Mouse (Mus musculus) erythroblast, embryonic 14.5 days (primary cell): ENCODE results near the gene Gnb5. TPM values are rescaled to one million over a fixed set of nuclear protein-coding genes. Genes with fewer than 3 reads are reported as not detected.
A peak's percentile ranks its signal among the peaks of the same experiment; 100 is the strongest.

Experiments used
- H3K27me3 ChIP-seq: 2 replicates; pipeline ENCODE4 v1.6.1; 2012; ENCODE audit warnings: inconsistent platforms; ENCODE audit not compliant: control insufficient read depth
- H3K36me3 ChIP-seq: 2 replicates; pipeline ENCODE4 v1.6.1; 2012; ENCODE audit warnings: mild to moderate bottlenecking, inconsistent platforms; ENCODE audit not compliant: control insufficient read depth
- H3K4me1 ChIP-seq: 2 replicates; pipeline ENCODE4 v1.6.1; 2012; ENCODE audit warnings: inconsistent platforms; ENCODE audit not compliant: control insufficient read depth
- H3K4me3 ChIP-seq: replicated peaks from 2 replicates; pipeline ENCODE3; 2012; ENCODE audit warnings: moderate library complexity, mild to moderate bottlenecking, inconsistent platforms
- H3K9me3 ChIP-seq: 2 replicates; pipeline ENCODE4 v1.6.1; 2012; ENCODE audit warnings: low read length, inconsistent platforms, mixed read lengths; ENCODE audit not compliant: control insufficient read depth
- GATA1 ChIP-seq: IDR thresholded peaks from 2 replicates; pipeline ENCODE4 v1.6.1; 2012; ENCODE audit warnings: low read length, inconsistent platforms, mixed read lengths
- TAL1 ChIP-seq: IDR thresholded peaks from 3 replicates; pipeline ENCODE4 v1.6.1; 2012; ENCODE audit warnings: low read length, inconsistent platforms, mixed read lengths
- polyA plus RNA-seq: library from polyadenylated mRNA; stranded (reverse); fragments of >175 nt; gene quantifications from 2 replicates; pipeline ENCODE4 v1.2.3, GENCODE M21; 2012

The Gnb5 gene
- polyA plus RNA-seq, 1 experiment: not detected

DNA sequence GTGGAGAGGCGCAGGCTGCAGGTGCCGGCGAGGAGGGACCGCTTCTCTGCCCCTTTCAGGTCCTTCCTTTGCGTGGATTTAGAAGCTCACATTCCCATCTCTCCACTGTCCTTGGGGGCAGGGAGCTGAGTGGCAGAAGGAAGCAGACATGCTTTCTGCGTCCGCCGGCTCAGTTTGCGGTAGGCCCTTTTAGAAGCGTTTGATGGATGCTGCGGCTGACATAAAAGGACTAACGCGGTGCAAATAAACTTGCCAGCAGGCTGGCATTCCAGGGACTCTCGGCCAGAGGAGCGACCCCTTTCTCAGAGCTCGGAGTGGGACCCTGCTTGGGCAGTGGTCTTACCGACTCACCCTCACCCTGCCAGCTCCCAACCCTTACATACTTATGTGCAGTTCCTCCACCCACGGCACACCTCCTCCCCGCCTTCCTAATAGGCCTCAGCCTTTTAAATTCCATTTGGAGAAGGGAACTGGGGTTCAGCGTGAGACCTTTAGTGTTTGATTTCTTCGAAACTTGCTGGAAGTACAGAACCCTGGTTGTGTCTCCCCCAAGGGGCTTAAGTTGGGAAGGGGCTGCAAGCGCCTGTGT, 8.5 kb downstream of the Gnb5 start:
- Histone ChIP-seq H3K36me3 (no peaks in the 10 kb centered on the region), H3K9me3 (no peaks in the 10 kb centered on the region), H3K4me3 (peak overlapping the region; percentile 64), H3K27me3 (peaks cover 27% of the 10 kb centered on the region), H3K4me1 (peaks cover 12% of the 10 kb centered on the region)
- TF ChIP-seq GATA1: no peak
- no peak for TF ChIP-seq TAL1

DNA sequence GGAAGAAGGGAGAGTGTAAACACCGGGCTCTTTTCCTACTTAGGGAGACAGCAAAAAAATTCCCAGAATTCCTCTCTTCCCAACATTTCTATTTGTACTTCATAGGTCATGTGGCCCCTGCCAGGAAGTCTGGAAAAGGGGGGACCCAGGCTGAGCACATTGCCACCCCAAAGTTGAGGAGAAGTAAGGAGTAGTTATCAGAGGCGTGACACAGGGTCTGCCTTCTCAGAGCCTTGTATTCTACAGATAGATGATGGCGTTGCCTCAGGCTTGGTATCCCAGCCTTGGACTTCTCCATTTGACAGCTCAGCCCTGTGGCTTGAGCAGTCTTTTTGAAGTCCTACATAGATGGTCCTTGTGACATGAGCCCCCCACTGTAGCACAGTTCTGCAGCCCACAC, 9.2 kb downstream of the Gnb5 start:
- TF ChIP-seq TAL1 (no peak), GATA1 (no peak)
- Histone ChIP-seq H3K27me3 (peaks cover 27% of the 10 kb centered on the region), H3K9me3 (no peaks in the 10 kb centered on the region), H3K4me1 (peaks cover 12% of the 10 kb centered on the region), H3K36me3 (no peaks in the 10 kb centered on the region), H3K4me3 (no peak overlapping the region)

DNA sequence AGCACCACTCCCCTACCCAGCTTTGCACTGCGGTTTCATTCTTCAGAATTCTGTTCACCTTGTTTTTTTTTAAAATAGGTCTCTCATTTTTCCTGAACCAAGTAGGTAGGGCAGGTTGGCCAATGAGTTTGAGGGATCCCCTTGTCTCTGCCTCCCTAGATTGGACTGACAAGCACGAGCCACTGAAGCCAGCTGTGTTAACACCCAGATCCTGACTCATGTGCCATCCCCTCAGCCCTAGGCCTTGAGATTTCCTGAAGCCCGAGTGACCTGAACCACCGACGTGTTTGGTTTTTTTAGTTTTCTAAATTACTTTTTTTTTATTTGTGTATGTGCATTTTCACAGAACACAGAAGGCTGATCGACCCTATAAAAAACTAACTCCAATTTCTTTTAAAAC, 10.7 kb downstream of the Gnb5 start:
- Histone ChIP-seq H3K4me3 (no peak overlapping the region), H3K36me3 (no peaks in the 10 kb centered on the region), H3K4me1 (peaks cover 12% of the 10 kb centered on the region), H3K27me3 (peaks cover 27% of the 10 kb centered on the region), H3K9me3 (no peaks in the 10 kb centered on the region)
- TF ChIP-seq GATA1 (no peak), TAL1 (no peak)

DNA sequence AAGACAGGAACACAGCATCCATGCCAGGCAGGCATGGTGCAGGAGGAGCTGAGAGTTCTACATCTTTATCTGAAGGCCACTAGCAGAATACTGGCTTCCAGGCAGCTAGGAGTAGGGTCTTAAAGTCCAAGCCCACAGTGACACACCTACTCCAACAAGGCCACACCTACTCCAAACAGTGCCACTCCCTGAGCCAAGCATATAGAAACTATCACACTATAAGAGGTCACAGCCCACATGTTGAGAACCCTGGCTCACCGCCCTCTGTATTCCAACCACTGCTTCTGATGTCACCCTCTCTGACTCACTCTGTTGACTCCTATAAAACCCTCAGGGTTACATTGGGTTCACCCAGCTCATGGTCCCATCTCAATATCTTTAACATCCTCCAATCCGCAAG, 12.1 kb downstream of the Gnb5 start:
- Histone ChIP-seq H3K4me3 (no peak overlapping the region), H3K4me1 (peaks cover 12% of the 10 kb centered on the region), H3K27me3 (peaks cover 26% of the 10 kb centered on the region), H3K9me3 (no peaks in the 10 kb centered on the region), H3K36me3 (no peaks in the 10 kb centered on the region)
- TF ChIP-seq GATA1 (no peak), TAL1 (no peak)

DNA sequence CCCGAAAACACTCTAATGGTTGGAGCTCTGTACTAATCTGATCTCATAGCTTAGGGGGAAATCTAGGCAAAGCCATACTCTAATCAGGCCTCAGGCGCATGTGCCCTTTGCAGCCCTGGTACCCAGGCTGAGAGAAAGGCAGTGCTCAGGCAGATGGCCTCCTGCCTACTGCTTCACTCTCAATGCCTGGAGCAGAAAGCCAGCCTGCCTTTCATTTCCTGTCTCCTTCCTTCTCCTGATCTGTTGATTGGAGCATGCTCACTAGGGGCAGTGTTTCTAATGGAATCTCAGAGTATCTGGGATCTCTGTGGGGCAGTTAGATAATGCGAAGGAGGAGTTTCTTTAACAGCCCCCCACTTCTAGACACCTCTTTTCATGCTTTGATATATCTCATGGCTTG, 13.3 kb downstream of the Gnb5 start:
- Histone ChIP-seq H3K27me3 (peaks cover 15% of the 10 kb centered on the region), H3K4me1 (peaks cover 4% of the 10 kb centered on the region), H3K36me3 (no peaks in the 10 kb centered on the region), H3K9me3 (no peaks in the 10 kb centered on the region), H3K4me3 (no peak overlapping the region)
- TF ChIP-seq GATA1: no peak
- no peak for TF ChIP-seq TAL1

DNA sequence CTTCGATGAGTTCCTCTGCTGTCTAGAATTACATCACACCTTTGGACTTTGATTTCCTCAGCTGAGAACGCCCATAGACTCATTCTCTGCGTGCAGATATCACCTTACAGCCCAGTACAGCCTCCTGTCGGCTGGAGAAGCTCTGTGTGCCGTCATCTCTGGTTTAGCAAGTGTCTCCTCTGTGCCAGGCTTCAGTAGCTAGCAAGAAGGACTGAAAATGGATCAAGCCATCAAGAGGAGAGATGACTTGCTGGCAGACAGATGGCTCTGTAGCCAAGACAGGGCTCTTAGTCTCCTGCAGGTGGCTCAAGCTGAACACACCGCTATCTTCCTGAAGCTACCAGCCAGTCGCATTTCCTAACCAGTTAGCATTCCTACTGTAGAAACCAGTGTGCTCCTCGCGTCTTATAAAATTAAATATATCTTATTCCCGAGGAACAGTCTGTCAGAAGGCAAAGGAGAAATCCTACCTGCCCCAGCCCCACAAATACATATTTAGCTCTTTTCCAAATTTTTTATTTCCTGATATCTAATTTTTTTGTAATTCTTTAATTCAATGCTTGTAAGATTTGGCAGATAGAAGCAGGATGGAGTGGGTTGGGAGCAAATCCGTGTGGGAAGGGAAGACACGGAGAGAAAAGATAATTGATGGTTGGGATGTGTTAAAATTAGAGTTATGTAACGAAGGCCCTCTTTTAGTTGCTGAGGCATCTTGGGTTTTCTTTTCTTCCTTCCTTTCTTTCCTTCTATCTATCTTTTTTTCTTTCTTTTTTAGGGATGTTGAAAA, 16.2 kb downstream of the Gnb5 start:
- no peaks in the 10 kb centered on the region for H3K9me3 ChIP-seq
- H3K4me1 ChIP-seq: no peaks in the 10 kb centered on the region
- H3K27me3 ChIP-seq: no peaks in the 10 kb centered on the region
- H3K4me3 ChIP-seq: no peak overlapping the region
- no peaks in the 10 kb centered on the region for H3K36me3 ChIP-seq
- TF ChIP-seq TAL1 (no peak), GATA1 (no peak)

DNA sequence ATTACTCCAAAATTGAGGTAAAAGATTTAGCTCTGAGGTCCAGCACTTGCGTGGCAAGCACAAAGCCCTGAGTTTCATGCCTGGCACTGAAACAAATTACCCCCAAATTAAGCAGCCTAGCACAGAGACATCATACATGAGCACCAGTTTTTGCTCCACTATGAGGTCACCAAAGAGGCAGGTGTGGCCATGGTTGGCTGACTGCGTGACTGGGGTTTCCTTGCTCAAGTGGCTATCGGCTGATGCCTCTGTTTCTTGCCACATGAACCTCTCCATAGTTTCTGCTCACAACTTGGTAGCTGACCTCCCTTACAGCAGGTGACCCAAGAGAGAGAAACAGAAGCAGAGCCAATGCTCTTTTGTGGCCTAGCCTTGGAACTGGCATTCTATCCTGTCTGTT, 22.0 kb downstream of the Gnb5 start:
- Histone ChIP-seq H3K4me1 (no peaks in the 10 kb centered on the region), H3K36me3 (no peaks in the 10 kb centered on the region), H3K4me3 (no peak overlapping the region), H3K9me3 (no peaks in the 10 kb centered on the region), H3K27me3 (no peaks in the 10 kb centered on the region)
- TF ChIP-seq TAL1 (no peak), GATA1 (no peak)

DNA sequence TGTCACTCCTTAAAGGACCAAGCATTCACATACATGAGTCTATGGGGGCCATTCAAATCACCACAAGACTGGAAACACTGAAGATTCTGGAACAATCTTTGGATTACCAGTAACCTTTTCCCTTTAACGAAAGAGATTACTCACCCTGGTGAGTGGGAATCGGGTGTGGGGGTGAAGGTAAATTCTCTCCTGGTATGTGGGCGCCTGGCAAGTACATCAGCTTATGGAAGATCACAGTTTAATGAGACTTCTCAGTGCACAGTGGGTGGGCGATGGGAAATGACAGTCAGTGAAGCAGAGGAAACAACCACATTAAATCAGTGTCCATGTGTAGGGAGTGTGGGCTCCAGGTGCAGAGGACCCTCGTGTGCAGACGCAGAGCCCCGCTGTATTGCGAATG, 24.7 kb downstream of the Gnb5 start:
- TF ChIP-seq GATA1 (no peak), TAL1 (no peak)
- H3K36me3 ChIP-seq: no peaks in the 10 kb centered on the region
- H3K27me3 ChIP-seq: no peaks in the 10 kb centered on the region
- H3K4me3 ChIP-seq: no peak overlapping the region
- no peaks in the 10 kb centered on the region for H3K4me1 ChIP-seq
- no peaks in the 10 kb centered on the region for H3K9me3 ChIP-seq

DNA sequence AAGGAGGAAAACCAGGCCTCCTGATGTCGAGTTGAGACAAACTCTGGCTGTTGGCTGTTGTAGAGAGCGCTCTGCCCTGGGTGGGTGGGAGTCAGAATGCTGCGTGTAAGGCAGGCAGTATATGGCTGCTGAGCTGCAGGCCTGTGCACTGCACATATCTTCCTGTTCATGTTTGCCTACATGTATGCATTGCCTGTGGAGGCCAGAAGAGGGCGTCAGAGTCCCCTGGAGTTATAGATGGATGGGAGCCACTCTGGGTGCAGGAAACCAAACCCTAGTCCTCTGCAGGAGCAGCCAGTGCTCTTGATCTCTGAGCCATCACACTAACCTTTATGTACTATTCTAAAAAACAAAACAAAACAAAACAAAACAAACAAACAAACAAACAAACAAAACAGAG, 28.4 kb downstream of the Gnb5 start:
- H3K9me3 ChIP-seq: no peaks in the 10 kb centered on the region
- H3K4me3 ChIP-seq: no peak overlapping the region
- no peaks in the 10 kb centered on the region for H3K4me1 ChIP-seq
- H3K36me3 ChIP-seq: no peaks in the 10 kb centered on the region
- no peak for TF ChIP-seq TAL1
- no peak for TF ChIP-seq GATA1
- H3K27me3 ChIP-seq: no peaks in the 10 kb centered on the region
